Mouse (Mus musculus): ENCODE measurements around the gene Cntn2. TPM values are rescaled to one million over a fixed set of nuclear protein-coding genes. Genes with fewer than 3 reads are reported as not detected.
A peak's percentile ranks its signal among the peaks of the same experiment; 100 is the strongest.

Cntn2 gene
- total and polyA plus RNA-seq, 2 experiments = under 0.01 to 0.48 TPM

- no peak overlapping the region for H3K9ac ChIP-seq (ENCODE audit: low read depth, low read length)
- 49% methylated on average over 8 of the region's 8 CpGs for WGBS
- H3K27ac ChIP-seq (replicated peaks; ENCODE audit: insufficient read depth, low read depth, low read length) = no peak overlapping the region
- no peaks in the 10 kb centered on the region for H3K36me3 ChIP-seq (ENCODE audit: control insufficient read depth, insufficient read depth, low read length)
- peak; percentile 53 for DNase-seq (ENCODE audit: extremely low read depth, low read depth, low spot score)
- H3K79me2 ChIP-seq (ENCODE audit: control insufficient read depth, insufficient read depth, low read length) = no peaks in the 10 kb centered on the region
- TF ChIP-seq CTCF (IDR thresholded peaks at IDR 0.05; ENCODE audit: low read depth, low read length) = no peak
- TF ChIP-seq POLR2A (IDR thresholded peaks at IDR 0.05; ENCODE audit: extremely low read depth, insufficient read depth, low read length) = no peak
- peaks cover 23% of the 10 kb centered on the region for H3K27me3 ChIP-seq (ENCODE audit: control insufficient read depth, insufficient read depth, low read length)
- H3K4me1 ChIP-seq (ENCODE audit: control insufficient read depth, insufficient read depth, low read length) = no peaks in the 10 kb centered on the region
- no peak overlapping the region for H3K4me3 ChIP-seq (ENCODE audit: insufficient read depth, low read depth, low read length)
Measured at GRCm38 (mm10) chr1:132543789-132544188, 733 bp upstream of the Cntn2 start.

- H3K9ac ChIP-seq (ENCODE audit: low read depth, low read length) = no peak overlapping the region
- H3K27ac ChIP-seq (replicated peaks; ENCODE audit: insufficient read depth, low read depth, low read length) = no peak overlapping the region
- peaks cover 21% of the 10 kb centered on the region for H3K27me3 ChIP-seq (ENCODE audit: control insufficient read depth, insufficient read depth, low read length)
- no peaks in the 10 kb centered on the region for H3K79me2 ChIP-seq (ENCODE audit: control insufficient read depth, insufficient read depth, low read length)
- no peak for DNase-seq (ENCODE audit: extremely low read depth, low read depth, low spot score)
- no peaks in the 10 kb centered on the region for H3K36me3 ChIP-seq (ENCODE audit: control insufficient read depth, insufficient read depth, low read length)
- TF ChIP-seq CTCF (IDR thresholded peaks at IDR 0.05; ENCODE audit: low read depth, low read length) (no peak), POLR2A (IDR thresholded peaks at IDR 0.05; ENCODE audit: extremely low read depth, insufficient read depth, low read length) (no peak)
- no peaks in the 10 kb centered on the region for H3K4me1 ChIP-seq (ENCODE audit: control insufficient read depth, insufficient read depth, low read length)
- H3K4me3 ChIP-seq (ENCODE audit: insufficient read depth, low read depth, low read length) = no peak overlapping the region
- WGBS = 18% methylated on average over 5 of the region's 5 CpGs
Measured at GRCm38 (mm10) chr1:132541824-132542599, 1.0 kb downstream of the Cntn2 start.

GRCm38 (mm10) chr1:132541171-132541823, 1.8 kb downstream of the Cntn2 start:
- TF ChIP-seq POLR2A (IDR thresholded peaks at IDR 0.05; ENCODE audit: extremely low read depth, insufficient read depth, low read length) (no peak), CTCF (IDR thresholded peaks at IDR 0.05; ENCODE audit: low read depth, low read length) (no peak)
- no peaks in the 10 kb centered on the region for H3K79me2 ChIP-seq (ENCODE audit: control insufficient read depth, insufficient read depth, low read length)
- 6% methylated on average over 14 of the region's 14 CpGs for WGBS
- no peak overlapping the region for H3K27ac ChIP-seq (replicated peaks; ENCODE audit: insufficient read depth, low read depth, low read length)
- H3K36me3 ChIP-seq (ENCODE audit: control insufficient read depth, insufficient read depth, low read length) = no peaks in the 10 kb centered on the region
- H3K4me3 ChIP-seq (ENCODE audit: insufficient read depth, low read depth, low read length) = no peak overlapping the region
- no peaks in the 10 kb centered on the region for H3K4me1 ChIP-seq (ENCODE audit: control insufficient read depth, insufficient read depth, low read length)
- DNase-seq (ENCODE audit: extremely low read depth, low read depth, low spot score) = no peak
- no peak overlapping the region for H3K9ac ChIP-seq (ENCODE audit: low read depth, low read length)
- H3K27me3 ChIP-seq (ENCODE audit: control insufficient read depth, insufficient read depth, low read length) = peaks cover 21% of the 10 kb centered on the region

- H3K27ac ChIP-seq (replicated peaks; ENCODE audit: insufficient read depth, low read depth, low read length) = no peak overlapping the region
- H3K36me3 ChIP-seq (ENCODE audit: control insufficient read depth, insufficient read depth, low read length) = no peaks in the 10 kb centered on the region
- no peak overlapping the region for H3K4me3 ChIP-seq (ENCODE audit: insufficient read depth, low read depth, low read length)
- H3K27me3 ChIP-seq (ENCODE audit: control insufficient read depth, insufficient read depth, low read length) = peaks cover 21% of the 10 kb centered on the region
- TF ChIP-seq POLR2A (IDR thresholded peaks at IDR 0.05; ENCODE audit: extremely low read depth, insufficient read depth, low read length) = no peak
- TF ChIP-seq CTCF (IDR thresholded peaks at IDR 0.05; ENCODE audit: low read depth, low read length) = no peak
- no peak for DNase-seq (ENCODE audit: extremely low read depth, low read depth, low spot score)
- H3K9ac ChIP-seq (ENCODE audit: low read depth, low read length) = no peak overlapping the region
- no peaks in the 10 kb centered on the region for H3K79me2 ChIP-seq (ENCODE audit: control insufficient read depth, insufficient read depth, low read length)
- no peaks in the 10 kb centered on the region for H3K4me1 ChIP-seq (ENCODE audit: control insufficient read depth, insufficient read depth, low read length)
- 49% methylated on average over 7 of the region's 7 CpGs for WGBS
Measured at GRCm38 (mm10) chr1:132540701-132541100, 2.4 kb downstream of the Cntn2 start.

- H3K4me1 ChIP-seq (ENCODE audit: control insufficient read depth, insufficient read depth, low read length) = no peaks in the 10 kb centered on the region
- H3K36me3 ChIP-seq (ENCODE audit: control insufficient read depth, insufficient read depth, low read length) = no peaks in the 10 kb centered on the region
- no peak overlapping the region for H3K27ac ChIP-seq (replicated peaks; ENCODE audit: insufficient read depth, low read depth, low read length)
- H3K4me3 ChIP-seq (ENCODE audit: insufficient read depth, low read depth, low read length) = no peak overlapping the region
- H3K9ac ChIP-seq (ENCODE audit: low read depth, low read length) = no peak overlapping the region
- no peaks in the 10 kb centered on the region for H3K79me2 ChIP-seq (ENCODE audit: control insufficient read depth, insufficient read depth, low read length)
- no peak for DNase-seq (ENCODE audit: extremely low read depth, low read depth, low spot score)
- TF ChIP-seq CTCF (IDR thresholded peaks at IDR 0.05; ENCODE audit: low read depth, low read length) (no peak), POLR2A (IDR thresholded peaks at IDR 0.05; ENCODE audit: extremely low read depth, insufficient read depth, low read length) (no peak)
- peaks cover 17% of the 10 kb centered on the region for H3K27me3 ChIP-seq (ENCODE audit: control insufficient read depth, insufficient read depth, low read length)
- 83% methylated on average over 5 of the region's 5 CpGs for WGBS
Measured at GRCm38 (mm10) chr1:132537736-132538135, 5.3 kb downstream of the Cntn2 start.

- H3K79me2 ChIP-seq (ENCODE audit: control insufficient read depth, insufficient read depth, low read length) = no peaks in the 10 kb centered on the region
- DNase-seq (ENCODE audit: extremely low read depth, low read depth, low spot score) = no peak
- H3K27ac ChIP-seq (replicated peaks; ENCODE audit: insufficient read depth, low read depth, low read length) = no peak overlapping the region
- no peaks in the 10 kb centered on the region for H3K36me3 ChIP-seq (ENCODE audit: control insufficient read depth, insufficient read depth, low read length)
- 68% methylated on average over 3 of the region's 3 CpGs for WGBS
- TF ChIP-seq CTCF (IDR thresholded peaks at IDR 0.05; ENCODE audit: low read depth, low read length) (no peak), POLR2A (IDR thresholded peaks at IDR 0.05; ENCODE audit: extremely low read depth, insufficient read depth, low read length) (no peak)
- peaks cover 8% of the 10 kb centered on the region for H3K27me3 ChIP-seq (ENCODE audit: control insufficient read depth, insufficient read depth, low read length)
- no peaks in the 10 kb centered on the region for H3K4me1 ChIP-seq (ENCODE audit: control insufficient read depth, insufficient read depth, low read length)
- H3K9ac ChIP-seq (ENCODE audit: low read depth, low read length) = no peak overlapping the region
- H3K4me3 ChIP-seq (ENCODE audit: insufficient read depth, low read depth, low read length) = no peak overlapping the region
Measured at GRCm38 (mm10) chr1:132536416-132536815, 6.6 kb downstream of the Cntn2 start.
